Mouse (Mus musculus) lung, postnatal 36 days (tissue): ENCODE results near the gene Trp53i13.

ENCODE experiments used
- DNase-seq: peaks from one replicate; pipeline ENCODE4 v3.0.0; 2022; ENCODE audit warnings: mixed read lengths

The Trp53i13 gene

GRCm38 (mm10) chr11:77461856-77462255 lies 53.9 kb downstream of the Trp53i13 start:
- no peak for DNase-seq
